Mouse (Mus musculus) myocyte (in vitro differentiated cells): ENCODE results near the gene Tbcb. TPM values are rescaled to one million over a fixed set of nuclear protein-coding genes. Genes with fewer than 3 reads are reported as not detected.
A peak's percentile ranks its signal among the peaks of the same experiment; 100 is the strongest.

Experiments used
- H3K27me3 ChIP-seq: one replicate; pipeline ENCODE4 v1.6.1; 2011; ENCODE audit not compliant: control insufficient read depth, insufficient read depth, insufficient read length
- H3K36me3 ChIP-seq: one replicate; pipeline ENCODE4 v1.6.1; 2011; ENCODE audit not compliant: control insufficient read depth, insufficient read depth
- H3K4me2 ChIP-seq: one replicate; pipeline ENCODE4 v1.6.1; 2011; ENCODE audit warnings: low read depth, control low read depth
- H3K4me3 ChIP-seq: one replicate; pipeline ENCODE4 v1.5.1; 2011; ENCODE audit warnings: mild to moderate bottlenecking, control low read depth, moderate library complexity
- H3K79me2 ChIP-seq: one replicate; pipeline ENCODE4 v1.6.1; 2011; ENCODE audit not compliant: control insufficient read depth, insufficient read depth
- H3ac ChIP-seq: one replicate; pipeline ENCODE4 v1.6.1; 2011; ENCODE audit not compliant: control insufficient read depth, insufficient read length
- CEBPB ChIP-seq: IDR thresholded peaks from 2 replicates; pipeline ENCODE4 v1.6.1; 2011; ENCODE audit warnings: mild to moderate bottlenecking, moderate library complexity; ENCODE audit not compliant: poor library complexity, insufficient read depth, severe bottlenecking
- E2F4 ChIP-seq: IDR thresholded peaks from one replicate; pipeline ENCODE4 v1.6.1; 2011; ENCODE audit warnings: mild to moderate bottlenecking, control low read depth, moderate library complexity; ENCODE audit not compliant: insufficient read depth
- MAX ChIP-seq: IDR thresholded peaks from one replicate; pipeline ENCODE4 v1.6.1; 2011; ENCODE audit warnings: low read depth, mild to moderate bottlenecking, control low read depth
- MYOD1 ChIP-seq, 3 experiments: IDR thresholded peaks; one replicate each; pipeline ENCODE4 v1.6.1; 2011; ENCODE audit warnings: control low read depth in 2 of 3, low read depth in 2 of 3, mild to moderate bottlenecking in 2 of 3, moderate library complexity in 1 of 3; ENCODE audit not compliant: insufficient read length in 2 of 3, control insufficient read depth in 1 of 3
- MYOG ChIP-seq, 3 experiments: IDR thresholded peaks; one replicate each; pipeline ENCODE4 v1.6.1; 2011; ENCODE audit warnings: control low read depth in 2 of 3, low read depth in 2 of 3, mild to moderate bottlenecking in 2 of 3; ENCODE audit not compliant: insufficient read length in 2 of 3, control insufficient read depth in 1 of 3, insufficient read depth in 1 of 3
- POLR2A ChIP-seq: IDR thresholded peaks from one replicate; pipeline ENCODE4 v1.6.1; 2011; ENCODE audit warnings: low read depth, mild to moderate bottlenecking, control low read depth, moderate library complexity; ENCODE audit not compliant: insufficient read length
- POLR2AphosphoS2 ChIP-seq: IDR thresholded peaks from one replicate; pipeline ENCODE4 v1.6.1; 2011; ENCODE audit warnings: low read depth, control low read depth; ENCODE audit not compliant: insufficient read length
- REST ChIP-seq: IDR thresholded peaks from one replicate; pipeline ENCODE4 v1.6.1; 2011; ENCODE audit warnings: mild to moderate bottlenecking, control low read depth, moderate library complexity; ENCODE audit not compliant: insufficient read depth, insufficient read length
- SRF ChIP-seq: IDR thresholded peaks from one replicate; pipeline ENCODE4 v1.6.1; 2011; ENCODE audit warnings: low read depth; ENCODE audit not compliant: control insufficient read depth, insufficient read length
- TCF12 ChIP-seq: IDR thresholded peaks from one replicate; pipeline ENCODE4 v1.6.1; 2011; ENCODE audit warnings: mild to moderate bottlenecking, control low read depth; ENCODE audit not compliant: poor library complexity, insufficient read depth, severe bottlenecking
- TCF3 ChIP-seq: IDR thresholded peaks from one replicate; pipeline ENCODE4 v1.6.1; 2011; ENCODE audit warnings: low read depth, control low read depth; ENCODE audit not compliant: insufficient read length
- USF1 ChIP-seq: IDR thresholded peaks from one replicate; pipeline ENCODE4 v1.6.1; 2011; ENCODE audit warnings: low read depth, mild to moderate bottlenecking, control low read depth, moderate library complexity
- polyA plus RNA-seq: library from polyadenylated mRNA; unstranded; fragments of >200 nt; fragmentation: generic; extraction: Trizol; gene quantifications from one replicate; pipeline ENCODE4 v1.2.1, GENCODE M21; 2012; ENCODE audit warnings: missing spikeins

Tbcb gene
- 147 TPM for polyA plus RNA-seq

DNA sequence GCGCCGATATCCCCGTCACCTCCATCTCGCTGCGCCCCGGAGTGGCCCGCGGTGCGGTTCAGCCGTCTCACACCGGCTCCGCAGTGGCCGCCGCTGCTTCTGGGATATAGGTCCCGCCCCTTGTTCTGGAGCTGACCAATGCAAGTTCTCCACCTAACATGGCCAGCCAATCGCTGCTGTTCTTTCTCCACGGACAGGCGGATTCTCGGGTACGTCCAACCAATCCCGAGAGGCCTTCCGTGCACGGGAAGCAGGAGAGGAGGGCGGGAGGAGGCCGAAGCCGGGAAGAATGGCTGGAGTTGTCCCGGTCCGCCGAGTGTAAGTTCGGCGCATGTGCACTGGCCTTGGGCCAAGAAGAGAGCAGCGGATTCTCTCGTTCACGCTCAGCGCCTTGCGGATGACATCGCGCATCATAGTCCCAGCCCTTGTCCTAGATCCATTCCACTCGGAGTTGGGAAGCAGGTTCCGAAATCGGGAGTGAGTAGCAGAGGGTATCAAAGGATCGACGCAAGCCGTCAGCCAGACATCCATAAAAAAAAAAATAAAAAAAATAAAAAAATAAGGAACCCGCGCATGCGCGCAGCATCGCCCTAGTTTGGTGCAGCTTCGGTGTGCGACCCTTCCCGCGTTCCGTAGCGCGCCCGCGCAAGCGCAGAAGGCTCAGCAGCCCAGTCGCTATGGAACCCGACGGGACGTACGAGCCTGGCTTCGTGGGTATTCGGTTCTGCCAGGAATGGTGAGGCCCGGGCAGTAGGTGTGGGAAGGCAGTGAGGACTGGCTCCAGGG lies at the start of gene Tbcb, which contains the start of gene Polr2i:
TSS of gene Tbcb (minus strand) at position 604 of the 786 bp plus-strand sequence.
TSS of gene Polr2i (plus strand) at position 280 of the 786 bp plus-strand sequence.
- Histone ChIP-seq H3K36me3 (no peaks in the 10 kb centered on the region), H3ac (peak within 1 kb of the TSS; percentile 63), H3K4me2 (peak within 1 kb of the TSS; percentile 84), H3K79me2 (peaks cover 8% of the 10 kb centered on the region), H3K27me3 (no peaks in the 10 kb centered on the region), H3K4me3 (peak within 1 kb of the TSS; percentile 97)
- TF ChIP-seq MAX (no peak), MYOG (IDR thresholded peaks at IDR 0.05; ENCODE audit: control insufficient read depth in 1 of 3, insufficient read depth in 1 of 3, insufficient read length in 2 of 3, low read depth in 2 of 3) (no peak), TCF12 (no peak), SRF (peak; percentile 28), POLR2A (peak; percentile 82), MYOD1 (IDR thresholded peaks at IDR 0.05; ENCODE audit: control insufficient read depth in 1 of 3, insufficient read length in 2 of 3, low read depth in 2 of 3) (no peak), POLR2AphosphoS2 (peak; percentile 87), CEBPB (no peak), TCF3 (no peak), E2F4 (peak; percentile 7)

DNA sequence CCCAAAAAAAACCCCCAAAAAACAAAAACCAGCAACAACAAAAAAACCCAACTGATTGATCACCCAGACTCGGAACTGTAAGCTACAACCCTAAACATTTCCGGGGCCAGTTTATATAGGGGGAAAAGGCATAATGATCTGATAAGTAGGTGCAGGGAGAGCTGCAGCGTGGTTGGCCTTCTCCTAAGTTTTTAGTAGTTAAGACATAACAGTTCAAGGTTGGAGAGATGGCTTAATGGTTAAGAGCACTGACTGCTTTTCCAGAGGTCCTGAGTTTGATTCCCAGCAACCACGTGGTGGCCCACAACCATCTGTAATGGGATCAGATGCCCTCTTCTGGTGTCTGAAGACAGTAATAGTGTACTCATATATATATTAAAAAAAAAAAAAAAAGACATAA lies 49.5 kb upstream of the Tbcb start:
- peak overlapping the region; percentile 91 for H3K4me2 ChIP-seq
- H3ac ChIP-seq = no peak overlapping the region
- H3K4me3 ChIP-seq = peak overlapping the region; percentile 36
- TF ChIP-seq POLR2AphosphoS2 (no peak), REST (no peak), E2F4 (no peak), TCF12 (no peak), SRF (no peak), MYOD1 (IDR thresholded peaks at IDR 0.05; ENCODE audit: control insufficient read depth in 1 of 3, insufficient read length in 2 of 3, low read depth in 2 of 3) (no peak), CEBPB (no peak), POLR2A (no peak), USF1 (no peak), MYOG (IDR thresholded peaks at IDR 0.05; ENCODE audit: control insufficient read depth in 1 of 3, insufficient read depth in 1 of 3, insufficient read length in 2 of 3, low read depth in 2 of 3) (no peak), MAX (no peak), TCF3 (no peak)
- no peaks in the 10 kb centered on the region for H3K79me2 ChIP-seq
- H3K27me3 ChIP-seq = no peaks in the 10 kb centered on the region
- H3K36me3 ChIP-seq = no peaks in the 10 kb centered on the region

DNA sequence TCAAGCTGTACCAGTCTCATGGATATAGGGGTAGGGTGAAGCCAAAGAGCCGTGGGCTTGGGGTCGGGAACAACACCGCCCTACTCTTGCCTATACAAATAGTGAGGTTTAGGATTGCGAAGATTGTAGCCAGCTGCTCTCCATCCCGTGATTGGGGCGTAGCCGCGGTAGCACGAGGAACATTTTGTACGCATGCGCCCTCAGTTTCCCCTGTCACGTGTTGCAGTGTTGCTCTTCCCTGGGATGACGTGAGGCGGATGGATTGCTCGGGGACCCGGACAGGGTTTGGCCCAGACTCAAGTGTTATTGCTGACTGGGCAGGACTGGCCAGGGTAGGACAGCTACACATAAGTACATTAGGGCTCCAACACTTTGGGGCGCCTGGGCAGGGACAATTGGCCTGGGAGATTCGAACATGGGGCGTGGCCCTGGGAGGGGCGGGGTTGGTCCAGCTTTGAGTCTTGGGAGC lies 48.6 kb upstream of the Tbcb start:
- H3K79me2 ChIP-seq = no peaks in the 10 kb centered on the region
- H3K4me2 ChIP-seq = peak overlapping the region; percentile 91
- TF ChIP-seq MAX = no peak
- TF ChIP-seq MYOD1 (IDR thresholded peaks at IDR 0.05; ENCODE audit: control insufficient read depth in 1 of 3, insufficient read length in 2 of 3, low read depth in 2 of 3) = peak in 1 of 3 experiments; percentile 48
- peak; percentile 57 for TF ChIP-seq POLR2A
- TF ChIP-seq MYOG (IDR thresholded peaks at IDR 0.05; ENCODE audit: control insufficient read depth in 1 of 3, insufficient read depth in 1 of 3, insufficient read length in 2 of 3, low read depth in 2 of 3) = peak in 1 of 3 experiments; percentile 75
- no peak for TF ChIP-seq TCF12
- no peak for TF ChIP-seq E2F4
- peak; percentile 99 for TF ChIP-seq USF1
- no peak for TF ChIP-seq CEBPB
- no peak for TF ChIP-seq SRF
- TF ChIP-seq REST = no peak
- TF ChIP-seq TCF3 = no peak
- TF ChIP-seq POLR2AphosphoS2 = peak; percentile 17
- peak overlapping the region; percentile 36 for H3K4me3 ChIP-seq
- H3ac ChIP-seq = peak overlapping the region; percentile 2
- H3K36me3 ChIP-seq = no peaks in the 10 kb centered on the region
- no peaks in the 10 kb centered on the region for H3K27me3 ChIP-seq

DNA sequence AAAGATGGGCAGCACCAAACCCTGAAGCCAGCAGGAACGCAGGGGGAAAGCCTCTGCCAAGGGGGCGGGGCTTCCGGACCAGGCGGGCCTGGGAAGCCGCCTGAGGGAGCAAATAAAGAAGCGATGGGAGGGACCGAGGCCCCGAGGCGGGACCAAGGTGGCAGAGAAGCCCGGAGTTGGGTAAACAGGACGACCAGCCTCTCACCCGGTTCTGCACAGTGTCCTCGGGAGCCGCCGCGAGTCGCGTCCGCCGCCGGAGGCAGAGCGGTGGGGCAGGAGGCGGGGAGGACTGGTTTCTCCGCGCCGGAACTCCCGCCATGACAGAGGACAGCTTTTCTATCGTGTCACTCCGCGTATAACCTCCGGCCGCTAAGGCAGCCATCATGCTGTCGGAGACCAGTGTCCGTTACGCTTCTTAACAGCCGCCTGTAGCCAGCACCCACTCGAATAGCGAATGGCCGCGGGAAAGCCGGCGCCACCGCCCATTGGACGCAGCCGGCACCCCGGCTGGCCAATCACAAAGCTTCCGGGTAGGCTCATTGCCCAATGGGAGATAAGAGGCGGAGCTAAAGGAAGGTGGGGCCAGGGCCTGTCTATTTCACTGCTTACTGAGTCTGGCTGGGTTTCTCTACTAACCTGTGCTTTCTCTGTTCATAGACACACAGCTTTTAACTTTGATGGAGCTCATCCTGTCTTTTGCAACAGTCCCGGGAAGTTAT lies 48.0 kb upstream of the Tbcb start, which contains the start of the genes Thap8 and Wdr62:
TSS of gene Thap8 (plus strand) at position 144 of the 719 bp plus-strand sequence.
TSS of gene Wdr62 (minus strand) at position 469 of the 719 bp plus-strand sequence.
- Histone ChIP-seq H3K27me3 (no peaks in the 10 kb centered on the region), H3K36me3 (no peaks in the 10 kb centered on the region), H3ac (peak within 1 kb of the TSS; percentile 2), H3K79me2 (no peaks in the 10 kb centered on the region), H3K4me3 (peak within 1 kb of the TSS; percentile 36), H3K4me2 (peak within 1 kb of the TSS; percentile 91)
- TF ChIP-seq E2F4 (peak; percentile 91), POLR2AphosphoS2 (peak; percentile 29), MYOG (IDR thresholded peaks at IDR 0.05; ENCODE audit: control insufficient read depth in 1 of 3, insufficient read depth in 1 of 3, insufficient read length in 2 of 3, low read depth in 2 of 3) (peak in 1 of 3 experiments; percentile 1), REST (no peak), POLR2A (peak; percentile 51), USF1 (no peak), MAX (no peak), TCF3 (no peak), CEBPB (no peak), MYOD1 (IDR thresholded peaks at IDR 0.05; ENCODE audit: control insufficient read depth in 1 of 3, insufficient read length in 2 of 3, low read depth in 2 of 3) (no peak), SRF (no peak), TCF12 (no peak)
